Mouse (Mus musculus) heart, postnatal 0 days (tissue): ENCODE results near the gene Mbnl2. TPM values are rescaled to one million over a fixed set of nuclear protein-coding genes. Genes with fewer than 3 reads are reported as not detected.
A peak's percentile ranks its signal among the peaks of the same experiment; 100 is the strongest.

Experiments
- ATAC-seq: fragments of 200-750 bp; cut with Nextera tagmentation; 2 replicates; pipeline ENCODE4 v1.8.0; 2017; ENCODE audit warnings: low read depth, moderate number of reproducible peaks, moderate library complexity; ENCODE audit not compliant: insufficient read depth
- DNase-seq: peaks from one replicate; pipeline ENCODE4 v3.0.0-alpha.2; 2016; ENCODE audit warnings: low spot score
- H3K27ac ChIP-seq: fragments of 300-500 bp; sonication (generic); 2 replicates; pipeline ENCODE4 v1.5.1; 2014; ENCODE audit warnings: low read depth, mild to moderate bottlenecking
- H3K27me3 ChIP-seq: fragments of 300-500 bp; sonication (generic); 2 replicates; pipeline ENCODE4 v1.6.1; 2014; ENCODE audit warnings: low read length, mixed read lengths; ENCODE audit not compliant: control insufficient read depth, insufficient read depth
- H3K36me3 ChIP-seq: fragments of 300-500 bp; sonication (generic); replicated peaks from 2 replicates; pipeline ENCODE4 v1.6.1; 2014; ENCODE audit warnings: low read length, mixed read lengths; ENCODE audit not compliant: control insufficient read depth, insufficient read depth
- H3K4me1 ChIP-seq: fragments of 300-500 bp; sonication (generic); 2 replicates; pipeline ENCODE4 v1.6.1; 2014; ENCODE audit warnings: antibody characterized with exemption; ENCODE audit not compliant: control insufficient read depth, insufficient read depth
- H3K4me2 ChIP-seq: fragments of 300-500 bp; sonication (generic); 2 replicates; pipeline ENCODE4 v1.6.1; 2014; ENCODE audit warnings: low read depth, mild to moderate bottlenecking, low read length, moderate library complexity
- H3K4me3 ChIP-seq: fragments of 300-500 bp; sonication (generic); 2 replicates; pipeline ENCODE4 v1.5.1; 2014; ENCODE audit warnings: low read depth, low read length
- H3K9ac ChIP-seq: fragments of 300-500 bp; sonication (generic); replicated peaks from 2 replicates; pipeline ENCODE4 v1.6.1; 2014; ENCODE audit warnings: low read depth, low read length, mixed read lengths
- H3K9me3 ChIP-seq: fragments of 300-500 bp; sonication (generic); replicated peaks from 2 replicates; pipeline ENCODE4 v1.6.1; 2016; ENCODE audit warnings: low read length; ENCODE audit not compliant: control insufficient read depth
- CTCF ChIP-seq: IDR thresholded peaks from 2 replicates; pipeline ENCODE4 v1.5.1; 2016; ENCODE audit warnings: antibody characterized with exemption, control low read depth, low read depth
- EP300 ChIP-seq: IDR thresholded peaks from 2 replicates; pipeline ENCODE4 v1.6.1; 2016; ENCODE audit warnings: antibody characterized with exemption, low read depth
- WGBS: fragments of 180-500 bp; shearing (Covaris S2); extraction: QIAGEN DNeasy Blood & Tissue Kit; methylation state at CpG from one replicate; pipeline ENCODE4 v1.1.7; 2014; 5-methylcytosine and 5-hydroxymethylcytosine counted together
- polyA plus RNA-seq: library from polyadenylated mRNA; unstranded; fragments of >200 nt; fragmentation: Nextera tagmentation; extraction: Ambion mirVana; gene quantifications from 2 replicates; pipeline ENCODE4 v1.2.1, GENCODE M21; 2015
- total RNA-seq: library from RNA; depleted of rRNA; stranded (reverse); fragments of >200 nt; gene quantifications from 2 replicates; pipeline ENCODE4 v1.2.3, GENCODE M21; 2014; ENCODE audit warnings: low replicate concordance

The Mbnl2 gene
- total and polyA plus RNA-seq, 2 experiments from 2014 or later = 137 to 288 TPM

GRCm38 (mm10) chr14:120283787-120284186 is 8.3 kb downstream of the Mbnl2 start:
- DNase-seq (no peak), ATAC-seq (no peak)
- H3K4me3 ChIP-seq = no peak overlapping the region
- no peak for TF ChIP-seq EP300
- no peak for TF ChIP-seq CTCF
- 78% methylated on average over 8 of the region's 8 CpGs for WGBS
- no peaks in the 10 kb centered on the region for H3K27me3 ChIP-seq
- H3K9me3 ChIP-seq = no peaks in the 10 kb centered on the region
- no peak overlapping the region for H3K9ac ChIP-seq
- no peak overlapping the region for H3K27ac ChIP-seq
- H3K4me1 ChIP-seq = peaks cover 85% of the 10 kb centered on the region
- H3K36me3 ChIP-seq = peaks cover 5% of the 10 kb centered on the region; the same call in 1 of the 2 replicates
- no peak overlapping the region for H3K4me2 ChIP-seq

- H3K36me3 ChIP-seq = peaks cover 5% of the 10 kb centered on the region; the same call in 1 of the 2 replicates
- ATAC-seq (no peak), DNase-seq (no peak)
- no peak overlapping the region for H3K4me2 ChIP-seq
- no peak for TF ChIP-seq CTCF
- no peak for TF ChIP-seq EP300
- no peaks in the 10 kb centered on the region for H3K27me3 ChIP-seq
- H3K4me1 ChIP-seq = peaks cover 84% of the 10 kb centered on the region
- H3K27ac ChIP-seq = 0 out of 2 replicates have a peak overlapping the region, but pooled peaks have one; percentile 8
- H3K4me3 ChIP-seq = no peak overlapping the region
- 50% methylated on average over 5 of the region's 5 CpGs for WGBS
- no peaks in the 10 kb centered on the region for H3K9me3 ChIP-seq
- H3K9ac ChIP-seq = no peak overlapping the region
Observed at GRCm38 (mm10) chr14:120284504-120284903, 9.0 kb downstream of the Mbnl2 start.

GRCm38 (mm10) chr14:120287121-120287986 is 11.9 kb downstream of the Mbnl2 start:
- no peak for ATAC-seq
- H3K9ac ChIP-seq = 0 out of 2 replicates have a peak overlapping the region, but pooled peaks have one; percentile 22
- TF ChIP-seq CTCF (no peak), EP300 (no peak)

DNA sequence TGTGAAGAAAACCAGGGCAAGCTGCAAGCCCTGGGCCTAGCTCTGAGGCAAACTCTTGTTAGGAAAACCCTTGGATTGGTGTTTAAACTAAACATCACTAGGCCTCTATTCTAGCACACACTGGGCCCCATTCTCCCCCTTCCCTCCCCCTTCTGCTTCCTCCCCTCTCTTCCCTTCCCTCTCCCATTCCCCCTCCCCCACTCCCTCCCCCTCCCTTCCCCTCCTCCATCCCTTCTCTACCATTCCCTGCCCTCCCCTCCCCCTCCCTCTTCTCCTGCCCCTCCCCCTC is 12.5 kb downstream of the Mbnl2 start:
- no peak overlapping the region for H3K4me2 ChIP-seq

More at GRCm38 (mm10) chr14:120287121-120287986, 11.9 kb downstream of the Mbnl2 start:
- no peaks in the 10 kb centered on the region for H3K9me3 ChIP-seq
- no peaks in the 10 kb centered on the region for H3K27me3 ChIP-seq
- 33% methylated on average over 21 of the region's 21 CpGs for WGBS
- no peak for DNase-seq
- peaks cover 82% of the 10 kb centered on the region for H3K4me1 ChIP-seq
- H3K4me2 ChIP-seq = peak overlapping the region; percentile 26; the same call in 1 of the 2 replicates
- peaks cover 10% of the 10 kb centered on the region for H3K36me3 ChIP-seq
- H3K4me3 ChIP-seq = no peak overlapping the region
- H3K27ac ChIP-seq = peak overlapping the region; percentile 53

GRCm38 (mm10) chr14:120288378-120289002 is 13.0 kb downstream of the Mbnl2 start:
- peaks cover 85% of the 10 kb centered on the region for H3K4me1 ChIP-seq
- peaks cover 10% of the 10 kb centered on the region for H3K36me3 ChIP-seq
- no peak; the same call in 1 of the 2 replicates for ATAC-seq
- WGBS = 42% methylated on average over 10 of the region's 10 CpGs
- DNase-seq = no peak
- no peaks in the 10 kb centered on the region for H3K9me3 ChIP-seq
- peak overlapping the region; percentile 13; the same call in 1 of the 2 replicates for H3K4me2 ChIP-seq
- H3K9ac ChIP-seq = no peak overlapping the region; the same call in 1 of the 2 replicates
- H3K4me3 ChIP-seq = no peak overlapping the region
- no peak for TF ChIP-seq EP300
- TF ChIP-seq CTCF = no peak
- H3K27me3 ChIP-seq = no peaks in the 10 kb centered on the region
- H3K27ac ChIP-seq = peak overlapping the region; percentile 84

More for the DNA sequence above, 12.5 kb downstream of the Mbnl2 start:
- no peak overlapping the region for H3K4me3 ChIP-seq
- H3K4me1 ChIP-seq = peaks cover 84% of the 10 kb centered on the region
- no peak for ATAC-seq
- H3K36me3 ChIP-seq = peaks cover 10% of the 10 kb centered on the region
- no peaks in the 10 kb centered on the region for H3K27me3 ChIP-seq
- no peak for DNase-seq
- H3K9ac ChIP-seq = 0 out of 2 replicates have a peak overlapping the region, but pooled peaks have one; percentile 22
- H3K27ac ChIP-seq = peak overlapping the region; percentile 53
- TF ChIP-seq EP300 (no peak), CTCF (no peak)
- no peaks in the 10 kb centered on the region for H3K9me3 ChIP-seq
